Mouse (Mus musculus) thymus, adult 2 months (tissue): ENCODE results near the gene Hadh.

Experiments used
- CTCF ChIP-seq: fragments of 200-500 bp; IDR thresholded peaks from 2 replicates; pipeline ENCODE4 v1.5.1; 2012; ENCODE audit warnings: mild to moderate bottlenecking, control low read depth, low read length, moderate library complexity, borderline replicate concordance; ENCODE audit not compliant: control insufficient read depth, poor library complexity, insufficient read depth; ENCODE audit errors: extremely low read depth
- POLR2A ChIP-seq: fragments of 200-500 bp; IDR thresholded peaks from 2 replicates; pipeline ENCODE4 v1.6.1; 2012; ENCODE audit warnings: mild to moderate bottlenecking, low read length, control low read depth, moderate library complexity; ENCODE audit not compliant: control insufficient read depth, poor library complexity, insufficient read depth; ENCODE audit errors: extremely low read depth

DNA sequence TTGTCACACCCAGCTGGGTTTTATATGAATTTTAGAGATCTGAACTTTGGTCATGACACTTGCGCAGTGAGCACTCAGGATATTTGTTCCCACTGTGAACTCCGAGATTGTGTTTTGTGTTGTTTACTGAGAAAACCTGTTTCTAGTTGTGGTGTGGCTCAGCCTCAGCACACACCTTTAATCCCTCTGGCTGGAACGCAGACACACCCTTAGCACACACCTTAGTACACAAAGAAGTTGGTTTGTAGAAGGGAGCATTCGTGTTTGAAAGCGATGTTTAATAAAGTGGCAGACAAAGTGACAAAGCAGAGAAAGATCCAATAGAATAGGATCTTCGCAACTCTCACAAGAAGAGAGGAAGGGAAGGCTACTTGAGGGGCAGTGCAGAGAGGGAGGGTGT, 11.5 kb downstream of the Hadh start:
- TF ChIP-seq CTCF: no peak
- no peak for TF ChIP-seq POLR2A
